Mouse (Mus musculus) bone marrow macrophage, adult 2 months (primary cell): ENCODE measurements at regions not wholly inside any gene's neighbourhood (a gene's known extent, or its start where the extent isn't known, plus 50 kb on each side); places are given as distances from the start of the nearest gene placed in this dataset.
"Not testable (repeated sequence)": the region's sequence is repeated elsewhere in the genome, so short reads cannot be mapped to it uniquely, and the experiment has no call there.

Experiments used
- CTCF ChIP-seq: IDR thresholded peaks from 2 replicates; pipeline ENCODE4 v1.5.1; 2012; ENCODE audit warnings: low read depth, mild to moderate bottlenecking, low read length, moderate library complexity
- POLR2A ChIP-seq: IDR thresholded peaks from 2 replicates; pipeline ENCODE4 v1.6.1; 2012; ENCODE audit warnings: mild to moderate bottlenecking, low read depth, low read length, borderline replicate concordance

DNA sequence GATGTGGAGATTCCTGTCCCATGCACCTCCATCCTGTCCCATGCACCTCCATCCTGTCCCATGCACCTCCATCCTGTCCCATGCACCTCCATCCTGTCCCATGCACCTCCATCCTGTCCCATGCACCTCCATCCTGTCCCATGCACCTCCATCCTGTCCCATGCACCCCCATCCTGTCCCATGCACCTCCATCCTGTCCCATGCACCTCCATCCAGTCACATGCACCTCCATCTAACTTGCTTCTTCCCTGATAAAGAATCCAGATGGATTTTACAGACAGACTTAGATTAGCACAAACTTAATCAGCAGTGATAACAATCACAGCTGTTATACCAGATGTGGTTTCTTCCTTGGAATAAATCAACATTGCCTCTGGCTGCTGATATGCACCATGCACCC is 93.8 kb downstream of the Klf6 start:
- TF ChIP-seq POLR2A, CTCF: not testable (repeated sequence)
